Mouse (Mus musculus) E14TG2a.4 (cell line): ENCODE measurements around the gene Dph5.

Experiments used
- CTCF ChIP-seq: conservative IDR thresholded peaks from 2 replicates; pipeline ENCODE4 v1.5.1; 2014; ENCODE audit warnings: low read length
- NANOG ChIP-seq: IDR thresholded peaks from 2 replicates; pipeline ENCODE4 v1.6.1; 2014; ENCODE audit warnings: borderline replicate concordance, low read length, mixed read lengths
- POU5F1 ChIP-seq: IDR thresholded peaks from 2 replicates; pipeline ENCODE4 v1.6.1; 2014; ENCODE audit warnings: low read length, borderline replicate concordance

DNA sequence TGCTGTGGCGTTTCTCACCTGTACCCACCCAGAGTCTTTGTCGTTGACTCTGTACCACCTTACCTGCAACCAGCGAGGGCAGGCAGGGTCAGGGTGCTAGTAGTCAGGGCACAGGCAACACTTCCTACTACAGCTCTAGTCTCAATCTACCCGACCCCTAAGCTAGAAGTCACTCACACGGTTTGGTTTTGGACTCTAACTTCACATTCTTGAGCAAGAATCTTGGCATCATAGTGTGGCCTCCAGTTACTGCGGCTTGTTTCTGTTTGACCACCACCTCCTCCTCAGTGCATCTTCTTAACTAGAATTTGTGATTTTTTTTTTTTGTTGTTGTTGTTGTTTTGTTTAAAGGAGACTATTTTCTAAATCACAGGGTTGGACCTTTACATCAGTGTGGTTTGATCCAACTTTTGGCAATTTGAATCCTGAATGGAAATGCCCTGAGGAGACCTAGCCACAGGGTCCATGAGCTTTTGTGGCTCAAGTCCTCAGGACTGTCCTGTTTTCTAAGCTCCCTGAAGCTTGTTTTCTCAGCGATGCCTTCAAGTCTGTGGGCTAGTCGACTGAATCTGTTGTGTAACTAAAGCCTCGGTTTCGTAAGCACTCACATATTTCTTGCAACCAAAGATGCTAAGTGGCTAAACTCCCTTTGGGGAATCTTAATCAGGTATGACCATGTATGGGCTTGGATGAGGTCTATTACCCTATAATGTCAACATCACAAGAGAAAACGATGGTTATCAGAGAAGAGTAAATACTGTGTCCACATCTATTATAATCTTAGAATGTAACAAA, 38.8 kb upstream of the Dph5 start:
- no peak for TF ChIP-seq CTCF
- TF ChIP-seq NANOG = no peak
- TF ChIP-seq POU5F1 = no peak
